Mouse (Mus musculus) midbrain, embryonic 12.5 days (tissue): ENCODE results near the gene Cltc. TPM values are rescaled to one million over a fixed set of nuclear protein-coding genes. Genes with fewer than 3 reads are reported as not detected.
A peak's percentile ranks its signal among the peaks of the same experiment; 100 is the strongest.

Source experiments
- ATAC-seq: fragments of 200-750 bp; cut with Nextera tagmentation; 2 replicates; pipeline ENCODE4 v1.8.0; 2017; ENCODE audit warnings: low read depth, moderate TSS enrichment, moderate library complexity; ENCODE audit not compliant: low FRiP score
- H3K27ac ChIP-seq: fragments of 300-500 bp; sonication (generic); replicated peaks from 2 replicates; pipeline ENCODE4 v1.5.1; 2016; ENCODE audit warnings: mild to moderate bottlenecking
- H3K27me3 ChIP-seq: fragments of 300-500 bp; sonication (generic); 2 replicates; pipeline ENCODE4 v1.6.1; 2016; ENCODE audit warnings: mild to moderate bottlenecking
- H3K36me3 ChIP-seq: fragments of 300-500 bp; sonication (generic); 2 replicates; pipeline ENCODE4 v1.6.1; 2016
- H3K4me1 ChIP-seq: fragments of 300-500 bp; sonication (generic); 2 replicates; pipeline ENCODE4 v1.6.1; 2016
- H3K4me2 ChIP-seq: fragments of 300-500 bp; sonication (generic); replicated peaks from 2 replicates; pipeline ENCODE4 v1.6.1; 2016; ENCODE audit warnings: mild to moderate bottlenecking, moderate library complexity
- H3K4me3 ChIP-seq: fragments of 300-500 bp; sonication (generic); 2 replicates; pipeline ENCODE4 v1.5.1; 2016; ENCODE audit warnings: mild to moderate bottlenecking
- H3K9ac ChIP-seq: fragments of 300-500 bp; sonication (generic); replicated peaks from 2 replicates; pipeline ENCODE4 v1.6.1; 2016; ENCODE audit warnings: mild to moderate bottlenecking, moderate library complexity
- H3K9me3 ChIP-seq: fragments of 300-500 bp; sonication (generic); 2 replicates; pipeline ENCODE4 v1.6.1; 2016; ENCODE audit warnings: mild to moderate bottlenecking
- WGBS: fragments of 180-500 bp; shearing (Covaris S2); methylation state at CpG from one replicate; pipeline ENCODE4 v1.1.7; 2016; 5-methylcytosine and 5-hydroxymethylcytosine counted together
- polyA plus RNA-seq: library from polyadenylated mRNA; unstranded; fragments of >200 nt; fragmentation: Nextera tagmentation; extraction: Ambion mirVana; gene quantifications from 2 replicates; pipeline ENCODE4 v1.2.1, GENCODE M21; 2016

Cltc gene
- polyA plus RNA-seq, 1 experiment from 2014 or later, result 165 TPM

DNA sequence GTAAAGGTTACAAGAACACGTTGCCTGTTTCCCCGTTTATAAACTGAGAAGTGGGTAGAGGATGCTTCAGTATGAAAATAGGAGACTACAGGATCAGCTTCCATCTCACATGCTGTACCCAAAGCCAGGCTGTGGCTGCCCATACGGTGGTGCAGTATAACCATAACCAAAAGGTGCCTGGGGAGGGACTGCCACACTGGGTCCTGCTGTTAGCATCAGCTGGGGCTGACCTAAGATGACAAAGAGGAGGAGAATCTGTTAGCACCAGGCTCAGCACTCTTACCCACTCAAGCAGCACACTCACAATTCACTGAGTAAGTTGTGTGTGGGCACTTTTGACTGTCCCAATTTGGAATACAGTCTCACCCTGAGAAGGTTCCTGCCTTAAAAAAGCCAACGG, 61.9 kb downstream of the Cltc start:
- no peaks in the 10 kb centered on the region for H3K4me1 ChIP-seq
- ATAC-seq, result no peak
- H3K27me3 ChIP-seq, result no peaks in the 10 kb centered on the region
- H3K27ac ChIP-seq, result no peak overlapping the region
- no peak overlapping the region for H3K4me3 ChIP-seq
- no peaks in the 10 kb centered on the region for H3K9me3 ChIP-seq
- H3K4me2 ChIP-seq, result no peak overlapping the region
- H3K36me3 ChIP-seq, result peaks cover 69% of the 10 kb centered on the region
- H3K9ac ChIP-seq, result no peak overlapping the region
- 80% methylated on average over 4 of the region's 4 CpGs for WGBS

DNA sequence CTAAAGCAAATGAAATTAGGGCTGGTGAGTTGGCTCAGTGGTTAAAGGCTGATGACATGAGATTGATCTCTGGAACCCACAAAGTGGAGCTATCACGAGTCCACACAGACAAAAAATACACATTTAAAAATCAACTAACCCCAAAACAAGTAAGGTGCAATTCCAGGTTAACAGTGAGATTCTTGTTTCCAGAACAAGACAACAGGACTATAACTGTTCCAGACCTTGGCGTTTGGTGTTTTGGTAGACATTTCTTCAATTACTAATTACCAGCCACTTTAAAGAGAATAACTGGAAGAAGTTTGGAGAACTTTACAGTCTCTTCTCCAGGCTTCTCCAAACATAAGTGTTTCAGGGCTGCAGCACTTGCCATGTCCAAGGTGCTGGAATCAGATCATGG, 64.8 kb downstream of the Cltc start:
- WGBS, result 91% methylated on average over 2 of the region's 2 CpGs
- Histone ChIP-seq H3K9me3 (no peaks in the 10 kb centered on the region), H3K27me3 (no peaks in the 10 kb centered on the region), H3K4me1 (no peaks in the 10 kb centered on the region), H3K4me3 (no peak overlapping the region), H3K4me2 (no peak overlapping the region), H3K9ac (no peak overlapping the region), H3K36me3 (peaks cover 78% of the 10 kb centered on the region), H3K27ac (no peak overlapping the region)
- ATAC-seq, result no peak

DNA sequence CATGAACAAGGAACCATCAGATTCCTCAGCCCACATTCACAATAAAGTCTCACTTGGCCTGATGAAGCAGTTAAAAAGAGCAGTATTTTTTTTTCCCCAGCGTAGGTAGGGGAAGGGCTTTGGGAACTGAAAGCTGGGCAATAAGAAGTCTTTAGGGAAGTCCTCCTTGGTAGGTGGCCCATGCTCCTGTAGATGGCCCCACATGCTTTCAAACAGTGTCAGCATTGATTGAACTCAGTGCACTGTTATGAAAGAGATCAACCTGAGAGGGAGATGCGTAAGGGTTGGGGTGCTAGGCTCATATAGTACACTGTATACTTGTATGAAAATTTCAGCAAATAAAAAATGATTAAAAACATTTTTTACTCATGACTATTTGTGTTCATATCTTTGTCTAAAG, 65.4 kb downstream of the Cltc start:
- Histone ChIP-seq H3K9me3 (no peaks in the 10 kb centered on the region), H3K27ac (no peak overlapping the region), H3K9ac (no peak overlapping the region), H3K4me3 (no peak overlapping the region), H3K4me2 (no peak overlapping the region), H3K36me3 (peaks cover 76% of the 10 kb centered on the region), H3K27me3 (no peaks in the 10 kb centered on the region), H3K4me1 (peaks cover under 1% of the 10 kb centered on the region)
- WGBS, result 97% methylated on average over 2 of the region's 2 CpGs
- ATAC-seq, result no peak

DNA sequence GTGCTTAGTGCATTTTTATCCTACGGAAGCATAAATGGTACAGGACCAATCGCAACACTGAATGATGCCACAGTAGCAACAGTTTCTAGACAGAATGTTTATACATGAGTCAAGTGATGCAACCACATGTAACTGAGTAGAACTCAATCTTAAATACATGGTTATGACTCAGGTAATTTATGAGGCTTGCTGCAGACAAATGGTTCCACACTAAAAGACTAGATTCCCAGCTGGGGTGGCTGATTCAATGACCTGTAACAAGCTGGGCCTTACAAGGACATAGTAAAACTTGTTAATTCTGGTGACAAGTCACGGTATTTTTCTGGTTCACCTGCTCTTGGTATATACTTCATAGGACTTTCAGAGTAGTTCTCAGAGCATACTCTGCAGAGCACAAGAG, 65.9 kb downstream of the Cltc start:
- 92% methylated on average over 3 of the region's 3 CpGs for WGBS
- Histone ChIP-seq H3K27me3 (no peaks in the 10 kb centered on the region), H3K4me2 (no peak overlapping the region), H3K4me1 (peaks cover 3% of the 10 kb centered on the region), H3K36me3 (peaks cover 72% of the 10 kb centered on the region), H3K9me3 (no peaks in the 10 kb centered on the region), H3K9ac (no peak overlapping the region), H3K27ac (no peak overlapping the region), H3K4me3 (no peak overlapping the region)
- ATAC-seq, result no peak

DNA sequence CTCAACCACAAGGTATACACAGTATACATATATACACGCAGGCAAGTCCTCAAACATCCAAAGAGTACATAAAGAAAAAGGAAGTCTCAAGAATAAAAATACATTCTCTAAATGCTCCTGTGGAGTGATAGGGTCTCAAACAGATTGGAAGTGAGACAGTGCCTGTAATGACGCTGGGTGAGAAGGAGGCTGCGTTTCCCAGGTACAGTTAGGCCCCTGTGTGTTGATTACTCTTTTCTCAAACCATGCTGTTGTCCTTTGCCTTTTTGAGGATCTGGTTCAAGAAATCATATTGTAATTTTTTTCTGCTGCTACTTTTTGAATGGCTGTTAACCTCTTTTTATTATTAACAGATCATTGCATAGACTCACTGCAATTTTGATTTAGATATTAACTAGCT, 67.0 kb downstream of the Cltc start:
- Histone ChIP-seq H3K27ac (no peak overlapping the region), H3K9ac (no peak overlapping the region), H3K36me3 (peaks cover 67% of the 10 kb centered on the region), H3K4me2 (no peak overlapping the region), H3K27me3 (no peaks in the 10 kb centered on the region), H3K9me3 (no peaks in the 10 kb centered on the region), H3K4me3 (no peak overlapping the region), H3K4me1 (peaks cover 10% of the 10 kb centered on the region)
- no peak for ATAC-seq
- WGBS, result 97% methylated on average over 3 of the region's 3 CpGs

DNA sequence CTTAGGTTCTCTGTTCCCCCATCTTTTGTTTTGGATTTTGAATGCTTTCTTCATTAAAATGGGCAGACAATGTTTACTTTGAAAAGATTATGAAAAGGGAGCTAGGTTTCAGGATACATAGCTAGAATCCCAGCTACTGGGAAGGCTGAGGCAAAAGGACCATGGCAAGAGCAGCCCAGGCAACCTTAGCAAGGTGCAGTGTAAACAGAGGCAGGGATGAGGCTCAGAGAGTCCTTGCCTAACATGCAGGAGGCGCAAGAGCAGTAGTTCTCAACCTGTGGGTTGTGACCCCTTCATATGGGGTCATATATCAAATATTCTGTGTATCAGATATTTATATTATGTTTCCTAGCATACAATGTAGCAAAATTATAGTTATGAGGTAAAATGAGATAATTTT, 72.0 kb downstream of the Cltc start:
- Histone ChIP-seq H3K27ac (no peak overlapping the region), H3K36me3 (peaks cover 23% of the 10 kb centered on the region), H3K4me2 (peak overlapping the region; percentile 81), H3K9me3 (no peaks in the 10 kb centered on the region), H3K4me1 (peaks cover 34% of the 10 kb centered on the region), H3K4me3 (peak overlapping the region; percentile 2; the same call in 1 of the 2 replicates), H3K9ac (0 out of 2 replicates have a peak overlapping the region, but pooled peaks have one; percentile 12), H3K27me3 (no peaks in the 10 kb centered on the region)
- ATAC-seq, result no peak
- WGBS, result 93% methylated on average over 1 of the region's 1 CpGs

DNA sequence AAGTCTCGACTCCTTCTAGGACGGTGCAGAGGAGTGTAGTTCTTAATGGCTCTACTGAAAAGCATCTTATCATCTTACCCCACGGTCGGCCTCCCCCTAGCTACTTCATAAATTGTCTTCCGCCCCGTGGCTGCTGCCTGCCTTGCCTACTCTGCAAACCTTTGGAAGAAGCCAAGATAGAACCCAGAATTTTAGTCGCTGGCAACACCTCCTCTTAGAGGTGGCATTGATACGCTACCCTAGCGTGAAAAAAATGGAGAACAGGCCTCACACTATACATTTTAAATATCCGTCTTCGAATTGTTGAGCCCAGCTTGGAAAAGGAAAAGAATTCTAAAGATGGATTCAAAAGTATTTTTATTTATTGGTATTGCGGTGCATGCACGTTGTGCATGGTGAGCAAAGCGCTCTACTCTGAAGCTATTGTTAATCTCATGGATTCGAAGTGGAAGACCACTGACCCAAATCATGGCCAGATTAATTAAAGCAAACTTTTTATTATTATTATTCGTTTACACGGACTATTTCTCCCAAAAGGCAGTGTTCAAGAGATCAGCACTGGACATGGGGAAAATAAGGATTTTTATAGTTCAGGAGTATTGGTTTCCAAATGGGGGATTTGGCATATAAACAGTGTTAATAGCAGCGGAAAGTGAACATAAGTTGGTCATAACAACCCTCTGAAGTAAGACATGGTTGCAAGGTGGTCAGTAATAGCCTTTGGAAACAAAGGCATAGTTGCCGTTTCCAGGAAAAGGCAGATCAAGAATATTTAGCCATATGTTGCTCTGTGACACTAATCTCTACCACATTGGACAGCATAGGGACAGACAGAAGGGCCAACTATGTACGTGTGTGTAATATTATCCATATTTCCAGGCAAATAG, 73.0 kb downstream of the Cltc start:
- no peaks in the 10 kb centered on the region for H3K9me3 ChIP-seq
- WGBS, result 9% methylated on average over 20 of the region's 20 CpGs
- peak overlapping the region; percentile 90 for H3K4me3 ChIP-seq
- peak overlapping the region; percentile 84 for H3K27ac ChIP-seq
- 0 out of 2 replicates have a peak, but pooled peaks have one; percentile 19 for ATAC-seq
- H3K9ac ChIP-seq, result peak overlapping the region; percentile 89
- H3K4me2 ChIP-seq, result peak overlapping the region; percentile 81
- H3K27me3 ChIP-seq, result no peaks in the 10 kb centered on the region
- H3K4me1 ChIP-seq, result peaks cover 34% of the 10 kb centered on the region
- H3K36me3 ChIP-seq, result peaks cover 13% of the 10 kb centered on the region

DNA sequence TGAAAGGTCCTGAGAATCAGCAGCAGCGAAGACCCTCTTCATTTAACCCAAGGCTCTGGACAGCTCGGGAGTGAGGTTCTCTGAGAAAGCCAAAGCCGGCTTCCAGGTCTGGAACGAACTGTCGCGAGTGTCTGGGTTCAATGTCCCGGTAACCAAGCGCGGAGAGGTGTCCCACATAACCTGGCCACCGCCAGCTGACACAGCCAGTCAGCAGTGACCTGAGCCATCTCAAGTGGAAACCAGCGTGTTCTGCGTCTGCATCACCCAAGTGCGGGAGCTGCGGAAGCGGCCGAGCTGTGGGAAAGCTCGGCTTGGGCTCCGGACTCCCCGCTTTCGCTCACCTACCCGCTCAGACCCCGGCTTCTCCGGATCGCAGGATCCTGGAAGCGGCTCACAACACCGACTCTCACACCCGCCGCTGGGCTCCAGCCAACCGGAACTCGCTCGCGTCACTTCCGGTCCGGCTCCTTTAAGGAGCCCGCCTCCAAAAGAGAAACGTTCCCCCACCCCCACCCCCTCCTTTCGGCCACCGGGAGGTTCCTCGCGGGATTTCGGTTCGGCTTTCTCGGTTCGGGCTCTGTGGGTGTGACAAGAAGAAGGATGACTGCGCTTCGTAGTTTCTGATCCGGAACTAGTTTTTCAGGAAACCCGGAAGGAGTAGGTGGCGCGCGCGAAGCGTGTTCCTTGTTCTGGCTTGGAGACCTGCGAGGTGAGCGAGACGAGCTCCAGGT, 73.8 kb downstream of the Cltc start, which contains the start of the genes Vmp1 and Ptrh2:
Gene Vmp1 (minus strand): TSS at position 442 of the 731 bp plus-strand sequence.
Gene Ptrh2 (plus strand): TSS at position 591 of the 731 bp plus-strand sequence.
- Histone ChIP-seq H3K36me3 (peaks cover 7% of the 10 kb centered on the region; the same call in 1 of the 2 replicates), H3K4me3 (peak within 1 kb of the TSS; percentile 90), H3K4me2 (peak within 1 kb of the TSS; percentile 81), H3K9ac (peak within 1 kb of the TSS; percentile 89), H3K4me1 (peaks cover 34% of the 10 kb centered on the region), H3K27me3 (no peaks in the 10 kb centered on the region), H3K9me3 (no peaks in the 10 kb centered on the region), H3K27ac (peak within 1 kb of the TSS; percentile 84)
- under 1% methylated on average over 56 of the region's 56 CpGs for WGBS
- peak; percentile 95 for ATAC-seq

DNA sequence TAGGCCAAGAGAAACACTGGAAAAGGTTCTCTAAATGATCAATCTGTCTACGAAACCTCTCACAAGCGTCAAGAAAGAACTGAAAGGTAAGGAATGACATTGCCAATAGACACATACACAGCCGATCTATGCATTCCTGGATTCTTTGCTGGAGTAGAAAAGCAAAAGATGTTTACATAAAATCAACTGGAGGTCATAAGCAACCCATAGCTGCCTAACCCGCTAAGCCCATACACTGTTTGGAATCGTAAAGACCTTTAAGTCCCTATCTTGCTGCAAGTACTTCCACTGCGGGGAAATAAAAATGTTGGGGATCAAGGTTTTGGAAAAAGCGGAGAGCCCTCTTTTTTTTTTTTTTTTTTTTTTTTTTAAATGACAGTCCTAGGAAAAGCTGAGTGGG, 74.5 kb downstream of the Cltc start:
- H3K27me3 ChIP-seq, result no peaks in the 10 kb centered on the region
- no peak overlapping the region for H3K27ac ChIP-seq
- peak overlapping the region; percentile 81 for H3K4me2 ChIP-seq
- H3K36me3 ChIP-seq, result peaks cover 6% of the 10 kb centered on the region; the same call in 1 of the 2 replicates
- peak overlapping the region; percentile 90 for H3K4me3 ChIP-seq
- no peak for ATAC-seq
- H3K9me3 ChIP-seq, result no peaks in the 10 kb centered on the region
- 43% methylated on average over 7 of the region's 7 CpGs for WGBS
- H3K4me1 ChIP-seq, result peaks cover 34% of the 10 kb centered on the region
- peak overlapping the region; percentile 89 for H3K9ac ChIP-seq

DNA sequence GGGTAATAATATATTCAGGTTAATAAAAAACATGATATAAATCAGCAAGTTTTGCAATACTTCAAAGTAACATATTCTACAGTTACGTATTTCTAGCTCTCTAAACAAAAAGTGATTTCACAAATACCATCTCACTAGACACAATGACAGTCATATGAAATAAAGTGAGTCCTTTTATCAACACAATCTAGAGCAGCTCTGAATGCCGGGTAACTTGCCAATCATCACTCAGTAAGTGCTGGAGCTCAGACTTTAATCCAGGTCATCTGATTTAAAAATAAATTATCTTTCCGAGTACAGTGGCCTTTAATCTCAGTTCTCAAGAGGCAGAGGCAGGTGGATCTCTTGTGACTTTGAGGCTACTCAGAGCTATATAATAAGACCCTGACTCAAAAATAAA, 75.9 kb downstream of the Cltc start:
- H3K9ac ChIP-seq, result no peak overlapping the region
- no peak overlapping the region for H3K4me2 ChIP-seq
- peaks cover 3% of the 10 kb centered on the region; the same call in 1 of the 2 replicates for H3K36me3 ChIP-seq
- H3K4me1 ChIP-seq, result peaks cover 31% of the 10 kb centered on the region
- no peak for ATAC-seq
- WGBS, result 89% methylated on average over 3 of the region's 3 CpGs
- H3K27me3 ChIP-seq, result no peaks in the 10 kb centered on the region
- H3K9me3 ChIP-seq, result no peaks in the 10 kb centered on the region
- no peak overlapping the region for H3K27ac ChIP-seq
- H3K4me3 ChIP-seq, result no peak overlapping the region

DNA sequence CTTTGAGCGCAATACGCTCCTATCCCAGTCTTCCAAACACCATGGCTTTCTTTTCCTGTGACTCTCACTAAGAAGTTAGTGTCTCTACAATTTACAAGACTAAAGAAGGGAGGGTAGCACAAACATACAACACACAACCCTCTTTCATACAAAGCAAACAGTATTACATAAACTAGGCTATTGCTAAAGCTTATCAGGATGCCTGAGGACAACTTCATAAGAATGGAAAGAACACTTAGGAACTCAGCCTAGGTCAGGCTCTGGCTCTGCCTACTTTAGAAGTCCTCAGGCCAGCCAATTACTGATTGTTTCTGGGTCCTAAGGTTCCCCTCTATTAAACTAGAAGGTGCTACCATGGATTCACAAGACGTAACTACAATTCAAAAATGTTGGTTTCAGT, 76.6 kb downstream of the Cltc start:
- H3K27me3 ChIP-seq, result no peaks in the 10 kb centered on the region
- no peak overlapping the region for H3K9ac ChIP-seq
- no peaks in the 10 kb centered on the region for H3K9me3 ChIP-seq
- no peak for ATAC-seq
- H3K4me2 ChIP-seq, result no peak overlapping the region
- H3K4me3 ChIP-seq, result no peak overlapping the region
- no peak overlapping the region for H3K27ac ChIP-seq
- peaks cover 3% of the 10 kb centered on the region; the same call in 1 of the 2 replicates for H3K36me3 ChIP-seq
- WGBS, result 93% methylated on average over 3 of the region's 3 CpGs
- peaks cover 26% of the 10 kb centered on the region for H3K4me1 ChIP-seq

DNA sequence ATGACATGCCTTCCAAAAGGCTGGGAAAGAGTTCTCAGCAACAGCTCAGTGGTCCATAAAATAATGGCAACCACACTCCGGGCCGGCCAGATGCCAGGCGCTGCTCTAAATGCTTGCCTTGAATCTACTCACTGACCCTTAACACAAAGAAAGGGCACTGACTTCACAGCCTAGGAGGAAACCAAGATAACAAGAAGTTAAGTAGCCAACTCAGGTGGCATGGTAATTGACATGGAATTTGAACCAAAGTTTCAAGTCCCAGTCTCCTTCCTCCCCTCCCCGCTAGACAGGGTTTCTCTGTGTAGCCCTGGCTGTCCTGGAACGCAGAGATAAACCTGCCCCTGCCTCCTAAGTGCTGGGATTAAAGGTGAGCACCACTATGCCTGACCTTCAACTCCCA, 78.4 kb downstream of the Cltc start:
- no peak overlapping the region for H3K4me3 ChIP-seq
- no peak overlapping the region for H3K9ac ChIP-seq
- H3K36me3 ChIP-seq, result peaks cover 3% of the 10 kb centered on the region; the same call in 1 of the 2 replicates
- peaks cover 15% of the 10 kb centered on the region for H3K4me1 ChIP-seq
- no peak for ATAC-seq
- no peak overlapping the region for H3K27ac ChIP-seq
- H3K9me3 ChIP-seq, result no peaks in the 10 kb centered on the region
- no peak overlapping the region for H3K4me2 ChIP-seq
- WGBS, result 46% methylated on average over 5 of the region's 5 CpGs
- no peaks in the 10 kb centered on the region for H3K27me3 ChIP-seq
